ENCODE assay signal across 8 mouse cellular contexts in the genomic region with DNA sequence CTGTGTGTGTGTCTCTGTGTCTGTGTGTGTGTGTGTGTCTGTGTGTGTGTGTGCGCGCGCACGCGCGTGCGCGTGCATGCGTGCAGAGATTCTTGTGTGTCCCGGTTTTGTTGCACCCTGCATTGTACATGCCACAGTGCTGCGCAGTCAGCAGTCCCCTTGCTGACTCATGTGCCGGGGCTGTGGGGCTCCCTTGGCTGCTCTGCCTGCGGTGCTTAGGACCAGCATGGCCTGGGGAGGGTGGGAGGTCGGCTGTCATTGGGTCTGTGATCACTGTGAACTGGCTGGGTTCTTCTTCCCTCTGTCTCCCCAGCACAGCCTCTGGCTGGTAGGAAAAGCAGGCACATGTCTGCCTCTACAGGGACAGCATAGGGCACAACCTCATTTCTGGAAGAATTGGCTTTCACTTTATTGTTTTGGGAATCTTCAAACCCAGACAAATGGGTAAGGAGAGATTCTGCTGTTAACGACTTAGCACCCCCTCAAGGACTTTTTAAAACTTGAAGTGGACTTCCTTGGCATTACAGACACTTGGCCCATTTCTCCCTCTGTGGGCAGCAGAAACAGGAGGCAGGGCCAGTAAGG. TPM values are rescaled to one million over a fixed set of nuclear protein-coding genes. Genes with fewer than 3 reads are reported as not detected.
DNase-seq lines count a peak whose midpoint lies in the region; ATAC-seq and TF ChIP-seq lines count a peak whose summit lies in the region.

No protein-coding gene starts in this region.

- peak; percentile 35 for ATAC-seq in frontal cortex, adult (ENCODE audit: low TSS enrichment)
- ATAC-seq in hindbrain, embryonic 15.5 days (ENCODE audit: low FRiP score, low read depth) = peak; percentile 37
- ATAC-seq in monocyte, adult 5-6 weeks (replicated peaks; ENCODE audit: insufficient number of reproducible peaks, low FRiP score, low TSS enrichment, poor library complexity, severe bottlenecking) = 0 out of 2 replicates have a peak, but pooled peaks have one; percentile 18

- 66% methylated on average over 15 of the region's 15 CpGs for WGBS in forebrain, embryonic 10.5 days
- 62% methylated on average over 15 of the region's 15 CpGs for whole genome bisulfite sequencing in hindbrain, embryonic 15.5 days
- WGBS in liver, adult 2 months = 51% methylated on average over 15 of the region's 15 CpGs

- no peak overlapping the region for H3K9ac ChIP-seq in ES-E14 (ENCODE audit: insufficient read depth, low read depth, low read length, poor library complexity, severe bottlenecking)
- H3K9ac ChIP-seq in hindbrain, embryonic 15.5 days = no peak overlapping the region
- H3K9ac ChIP-seq in liver, adult 2 months (ENCODE audit: low read depth, low read length) = peak overlapping the region; percentile 47

- in situ Hi-C loops in ES-E14 (cut with MboI; ENCODE audit: low sequenced_read_pairs in 2 of 2, unreplicated experiment in 2 of 2) = no loop called here

- no peak for DNase-seq in frontal cortex, postnatal 25 days (ENCODE audit: low spot score in 2 of 2)
- DNase-seq in ES-E14 (ENCODE audit: low read depth, low spot score) (no peak), adipocyte (ENCODE audit: low spot score) (no peak)
- no peak for DNase-seq in forebrain, embryonic 10.5 days (ENCODE audit: extremely low spot score, low spot score)
- peak; percentile 16 for DNase-seq in liver, adult 2 months (ENCODE audit: extremely low read depth, low read depth, low spot score)

- no peaks in the 10 kb centered on the region for H3K9me3 ChIP-seq in ES-E14 (ENCODE audit: control insufficient read depth, insufficient read depth, low read depth, low read length)
- no peaks in the 10 kb centered on the region for H3K9me3 ChIP-seq in forebrain, embryonic 10.5 days
- no peaks in the 10 kb centered on the region for H3K9me3 ChIP-seq in hindbrain, embryonic 15.5 days

- no peaks in the 10 kb centered on the region for H3K36me3 ChIP-seq in ES-E14 (ENCODE audit: control insufficient read depth, insufficient read depth, low read length, poor library complexity, severe bottlenecking)
- H3K36me3 ChIP-seq in forebrain, embryonic 10.5 days (replicated peaks) = peaks cover 6% of the 10 kb centered on the region
- H3K36me3 ChIP-seq in hindbrain, embryonic 15.5 days = no peaks in the 10 kb centered on the region
- H3K36me3 ChIP-seq in liver, adult 2 months (ENCODE audit: control insufficient read depth, insufficient read depth, low read length) = no peaks in the 10 kb centered on the region

- TF ChIP-seq CTCF in liver, adult 2 months (IDR thresholded peaks at IDR 0.05; ENCODE audit: low read depth, low read length) = no peak

- peak overlapping the region; percentile 43; the same call in 1 of the 2 replicates for H3K27ac ChIP-seq in ES-E14 (ENCODE audit: insufficient read depth, low read depth, low read length, poor library complexity, severe bottlenecking)
- peak overlapping the region; percentile 88 for H3K27ac ChIP-seq in forebrain, embryonic 10.5 days
- H3K27ac ChIP-seq in hindbrain, embryonic 15.5 days (replicated peaks) = peak overlapping the region; percentile 69
- peak overlapping the region; percentile 42 for H3K27ac ChIP-seq in liver, adult 2 months (replicated peaks; ENCODE audit: insufficient read depth, low read depth, low read length)

- peaks cover 0 to 9% of the 10 kb centered on the region in 2 experiments; a peak in 1 of 4 replicates for H3K4me1 ChIP-seq in ES-E14 (ENCODE audit: control insufficient read depth in 2 of 2, insufficient read depth in 2 of 2, low read length in 2 of 2, poor library complexity in 1 of 2)
- H3K4me1 ChIP-seq in forebrain, embryonic 10.5 days = peaks cover 67% of the 10 kb centered on the region
- H3K4me1 ChIP-seq in hindbrain, embryonic 15.5 days (replicated peaks) = peaks cover 65% of the 10 kb centered on the region
- peaks cover 30% of the 10 kb centered on the region for H3K4me1 ChIP-seq in liver, adult 2 months (ENCODE audit: control insufficient read depth, insufficient read depth, low read length)

- H3K27me3 ChIP-seq in forebrain, embryonic 10.5 days (ENCODE audit: poor library complexity, severe bottlenecking) = peaks cover 8% of the 10 kb centered on the region
- H3K27me3 ChIP-seq in hindbrain, embryonic 15.5 days = no peaks in the 10 kb centered on the region
- H3K27me3 ChIP-seq in liver, adult 2 months (ENCODE audit: control insufficient read depth, insufficient read depth, low read length) = no peaks in the 10 kb centered on the region

- H3K4me3 ChIP-seq in ES-E14 (ENCODE audit: insufficient read depth in 1 of 2, low read depth in 1 of 2, low read length in 2 of 2, poor library complexity in 1 of 2, severe bottlenecking in 1 of 2) = no peak overlapping the region
- peak overlapping the region; percentile 35 for H3K4me3 ChIP-seq in forebrain, embryonic 10.5 days
- peak overlapping the region; percentile 4; the same call in 1 of the 2 replicates for H3K4me3 ChIP-seq in hindbrain, embryonic 15.5 days
- H3K4me3 ChIP-seq in liver, adult 2 months (ENCODE audit: insufficient read depth, low read depth, low read length) = peak overlapping the region; percentile 31; the same call in 1 of the 2 replicates

- peaks cover 10% of the 10 kb centered on the region; the same call in 1 of the 2 replicates for H3K79me2 ChIP-seq in liver, adult 2 months (ENCODE audit: control insufficient read depth, insufficient read depth, low read length)

- H3K4me2 ChIP-seq in hindbrain, embryonic 15.5 days = peak overlapping the region; percentile 43

- no peak for TF ChIP-seq POLR2A in liver, adult 2 months (IDR thresholded peaks at IDR 0.05; ENCODE audit: extremely low read depth, insufficient read depth, low read length)

TF ChIP-seq in ES-E14, 5 proteins besides CTCF, POLR2A, EP300 and RAD21:
- no peak for TF ChIP-seq ZC3H11A (IDR thresholded peaks at IDR 0.05; ENCODE audit: borderline replicate concordance, low read depth, low read length)
- TF ChIP-seq CHD2 (IDR thresholded peaks at IDR 0.05; ENCODE audit: low read depth, low read length) = no peak
- 0 out of 2 replicates have a peak, but pooled peaks have one; percentile 58 for TF ChIP-seq MAFK (IDR thresholded peaks at IDR 0.05; ENCODE audit: insufficient read depth, low read depth, low read length)
- TF ChIP-seq ZNF384 (IDR thresholded peaks at IDR 0.05; ENCODE audit: low read depth, low read length) = no peak
- TF ChIP-seq HCFC1 (IDR thresholded peaks at IDR 0.05; ENCODE audit: borderline replicate concordance, insufficient read depth, low read length) = no peak
TF ChIP-seq in ES-E14: peak in this region for 1.

RNA-seq across cellular contexts. Expression of gene Bach2, which starts 11.2 kb away (rescaled TPM):
- total RNA-seq in ES-E14 (2012; rRNA removed) = 3.1 and 3.3 TPM in 2 replicates
- polyA plus RNA-seq in forebrain, embryonic 10.5 days (2016; fragmentation: Nextera tagmentation; extraction: Ambion mirVana) = 7.1 and 7.3 TPM in 2 replicates
- polyA plus RNA-seq in hindbrain, embryonic 15.5 days (2015; fragmentation: Nextera tagmentation; extraction: Ambion mirVana) = 24.5 and 27.4 TPM in 2 replicates
- 5.9 and 6.0 TPM in 2 replicates for total RNA-seq in liver, adult 2 months (2014; rRNA removed)
- 2.1 and 5.3 TPM in 2 replicates for polyA plus RNA-seq in liver, adult 2 months (2012; rRNA removed)
- 3.0 to 31.8 TPM (median 7.1 TPM) in 3 replicates for total RNA-seq in monocyte, adult 5-6 weeks (2017)

Comparison
In these comparisons a context has a peak if more than half of its experiments do, and no peak if none do; other contexts are left out.
1. H3K4me3 ChIP-seq: peak in forebrain, embryonic 10.5 days (single experiment), hindbrain, embryonic 15.5 days (single experiment) and liver, adult 2 months (single experiment); none in ES-E14 (0 of 2).
2. Peak in every context shown above with its lines, with median percentiles within 50 percentile points of each other: ATAC-seq and H3K27ac ChIP-seq.